Mouse (Mus musculus) gastrocnemius, postnatal 25 days (tissue): ENCODE data around the gene Apol11a. TPM values are rescaled to one million over a fixed set of nuclear protein-coding genes. Genes with fewer than 3 reads are reported as not detected.
"Not testable (repeated sequence)": the region's sequence is repeated elsewhere in the genome, so short reads cannot be mapped to it uniquely, and the experiment has no call there.

Experiments
- DNase-seq: peaks from one replicate; pipeline ENCODE4 v3.0.0; 2022
- long read RNA-seq, 2 experiments: library from polyadenylated mRNA; stranded (forward); transcript quantifications; one replicate each; pipeline ENCODE4 v2.0.0; 2021
- total RNA-seq, 2 experiments: library from RNA; stranded (reverse); gene quantifications; 1 replicate in 1 of 2; 2 replicates in 1 of 2; pipeline ENCODE4 v1.2.3; 2021

Gene Apol11a
- total RNA-seq, result not detected
- long read RNA-seq, experiment 1, result 0 reads
- long read RNA-seq, experiment 2, result 0 reads

- DNase-seq, result not testable (repeated sequence)
These were observed at the start of gene Apol11a for GRCm38 (mm10) chr15:77507966-77508365. Apol11a (plus strand) TSS chr15:77508271.

- DNase-seq, result not testable (repeated sequence)
These were observed 33.2 kb upstream of the Apol11a start for GRCm38 (mm10) chr15:77474699-77475390.

- not testable (repeated sequence) for DNase-seq
These were observed 31.4 kb upstream of the Apol11a start, which contains the start of gene Apol10a for GRCm38 (mm10) chr15:77476693-77477092. Apol10a (plus strand) TSS chr15:77477047.

- DNase-seq, result no peak
These were observed 25.8 kb upstream of the Apol11a start for GRCm38 (mm10) chr15:77482140-77482794.

GRCm38 (mm10) chr15:77493181-77493580, 14.9 kb upstream of the Apol11a start:
- not testable (repeated sequence) for DNase-seq

GRCm38 (mm10) chr15:77494694-77495093, 13.4 kb upstream of the Apol11a start:
- not testable (repeated sequence) for DNase-seq

GRCm38 (mm10) chr15:77520596-77520995, 12.5 kb downstream of the Apol11a start:
- not testable (repeated sequence) for DNase-seq

GRCm38 (mm10) chr15:77523186-77523843, 15.2 kb downstream of the Apol11a start:
- peak; percentile 40 for DNase-seq

GRCm38 (mm10) chr15:77533216-77533615, 25.1 kb downstream of the Apol11a start, which contains the start of gene Apol7c:
Apol7c (minus strand) TSS chr15:77533316.
- no peak for DNase-seq

- DNase-seq, result not testable (repeated sequence)
These were observed 31.1 kb downstream of the Apol11a start for GRCm38 (mm10) chr15:77539221-77539620.

- no peak for DNase-seq
These were observed 53.7 kb downstream of the Apol11a start, which contains the start of gene 1700025B11Rik for GRCm38 (mm10) chr15:77561792-77562191. 1700025B11Rik (minus strand) TSS chr15:77561892.

GRCm38 (mm10) chr15:77563219-77563618, 55.1 kb downstream of the Apol11a start:
- DNase-seq, result no peak

Other genes starting within 250 kb of the Apol11a start
- 10 to 100 TPM; 63.8 to 81.0 TPM for gene Rbfox2, start 201.3 kb upstream of the Apol11a start, total RNA-seq
- gene Apol7a, start 109.2 kb upstream of the Apol11a start, total RNA-seq, result under 1 TPM; 0.31 to 0.46 TPM
- not detected for gene Apol9a, start 97.1 kb upstream of the Apol11a start, total RNA-seq
- gene Apol7b, start 60.8 kb upstream of the Apol11a start, total RNA-seq, result 1 to 10 TPM; 2.2 to 2.5 TPM
- gene Apol10a, start 31.2 kb upstream of the Apol11a start, total RNA-seq, result not detected
- gene Apol7c, start 25.0 kb downstream of the Apol11a start, total RNA-seq, result not detected
- gene 1700025B11Rik, start 53.6 kb downstream of the Apol11a start, total RNA-seq, result not detected
- under 1 TPM; 0.43 to 0.64 TPM for gene Apol10b, start 87.9 kb downstream of the Apol11a start, total RNA-seq
- not detected for gene Gm36245, start 91.0 kb downstream of the Apol11a start, total RNA-seq
- under 1 TPM in 1 of 2 experiments, not detected in 1; 0.27 TPM for gene Apol11b, start 135.0 kb downstream of the Apol11a start, total RNA-seq
- under 1 TPM; 0.24 to 0.28 TPM for gene Apol7e, start 190.6 kb downstream of the Apol11a start, total RNA-seq
- gene Apol9b, start 220.8 kb downstream of the Apol11a start, total RNA-seq, result not detected
- under 1 TPM in 1 of 2 experiments, not detected in 1; 0.21 TPM for gene Apol8, start 248.7 kb downstream of the Apol11a start, total RNA-seq